1 mouse cellular context compared by ENCODE assay signal in the genomic region with DNA sequence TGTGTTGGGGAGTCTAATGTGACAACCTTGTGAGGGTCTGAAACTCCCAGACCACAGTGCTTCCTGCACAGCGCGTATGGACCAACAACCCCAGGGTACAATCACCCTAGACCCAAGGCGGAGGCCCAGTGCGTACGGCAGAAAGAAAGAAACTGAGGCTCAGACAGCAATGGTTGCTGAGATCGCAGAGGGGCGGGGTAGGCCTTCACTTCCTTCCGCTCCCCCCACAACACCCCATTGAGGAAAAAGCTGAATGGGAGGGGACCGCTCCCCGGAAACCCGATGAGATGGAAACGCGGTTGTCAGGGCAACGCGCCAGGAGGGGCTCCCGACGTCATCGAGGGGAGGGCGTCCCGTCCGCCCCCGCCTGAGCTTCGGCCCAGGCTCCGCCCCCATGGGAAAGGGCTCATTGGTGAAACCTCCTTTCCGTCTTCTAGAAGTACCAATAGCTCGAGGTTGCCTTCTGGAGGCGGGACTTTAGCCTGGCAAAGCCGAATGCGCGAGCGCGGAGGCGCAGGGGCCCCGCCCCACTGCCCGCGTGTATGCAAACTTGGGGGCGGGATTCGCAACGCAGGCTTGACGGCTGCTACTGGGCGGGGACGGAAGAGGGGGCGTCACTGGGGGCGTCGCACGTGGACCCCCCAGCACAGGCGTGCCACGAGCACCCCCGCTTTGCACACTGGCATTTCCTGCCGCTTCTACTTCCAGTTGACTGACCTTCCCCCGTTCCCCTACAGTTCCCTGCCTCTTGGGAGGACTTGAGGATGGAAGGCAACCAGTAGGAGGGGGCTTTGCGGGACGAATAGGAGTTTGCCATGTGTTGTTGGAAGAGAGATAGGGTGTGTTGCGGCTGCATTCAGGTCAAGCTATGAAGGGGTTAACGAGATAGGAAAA.
TF ChIP-seq lines count a peak whose summit lies in the region.

No protein-coding gene starts in this region.

TF ChIP-seq in CH12.LX, 34 proteins besides CTCF, POLR2A, EP300 and RAD21:
- TF ChIP-seq TBP (conservative IDR thresholded peaks at IDR 0.05; ENCODE audit: low read depth, low read length) (peak; percentile 48; the same call in 1 of the 2 replicates), NELFE (IDR thresholded peaks at IDR 0.05; ENCODE audit: low read depth, low read length) (peak; percentile 28; the same call in 1 of the 2 replicates), USF1 (IDR thresholded peaks at IDR 0.05; ENCODE audit: low read depth, low read length) (no peak), SIN3A (IDR thresholded peaks at IDR 0.05; ENCODE audit: low read length) (peak; percentile 92), BHLHE40 (IDR thresholded peaks at IDR 0.05; ENCODE audit: low read depth, low read length) (peak; percentile 96), NRF1 (IDR thresholded peaks at IDR 0.05; ENCODE audit: low read depth, low read length) (peak; percentile 87), MEF2A (IDR thresholded peaks at IDR 0.05; ENCODE audit: borderline replicate concordance, low read depth, low read length) (peak; percentile 21; the same call in 1 of the 2 replicates), KAT2A (IDR thresholded peaks at IDR 0.05; ENCODE audit: insufficient replicate concordance, low read length) (no peak), ETS1 (conservative IDR thresholded peaks at IDR 0.05; ENCODE audit: low read depth, low read length) (peak; percentile 59), MAX (IDR thresholded peaks at IDR 0.05; ENCODE audit: low read length) (peak; percentile 86), MAZ (IDR thresholded peaks at IDR 0.05; ENCODE audit: low read depth, low read length) (peak; percentile 99), MXI1 (IDR thresholded peaks at IDR 0.05; ENCODE audit: low read depth, low read length) (peak; percentile 98), MAFK (IDR thresholded peaks at IDR 0.05; ENCODE audit: insufficient replicate concordance, low read length) (no peak), GABPA (IDR thresholded peaks at IDR 0.05; ENCODE audit: insufficient replicate concordance, low read depth, low read length) (no peak), CHD2 (IDR thresholded peaks at IDR 0.05; ENCODE audit: low read length) (peak; percentile 75; the same call in 1 of the 2 replicates), HCFC1 (IDR thresholded peaks at IDR 0.05; ENCODE audit: low read depth, low read length) (peak; percentile 67), TCF12 (IDR thresholded peaks at IDR 0.05; ENCODE audit: low read depth, low read length) (peak; percentile 55), MYC (IDR thresholded peaks at IDR 0.05; ENCODE audit: low read depth, low read length) (peak; percentile 82), ELF1 (IDR thresholded peaks at IDR 0.05; ENCODE audit: low read depth, low read length) (peak; percentile 90), JUND (conservative IDR thresholded peaks at IDR 0.05; ENCODE audit: low read depth, low read length) (no peak), POLR2AphosphoS2 (IDR thresholded peaks at IDR 0.05; ENCODE audit: low read depth, low read length) (no peak)
